In genomic region chr5:136840036-136840435, GRCm38 (mm10) we compare ENCODE assay signal across 8 mouse cellular contexts. TPM values are rescaled to one million over a fixed set of nuclear protein-coding genes. Genes with fewer than 3 reads are reported as not detected.
A peak's percentile ranks its signal among the peaks of the same experiment; 100 is the strongest.
DNase-seq lines count a peak whose midpoint lies in the region; ATAC-seq and TF ChIP-seq lines count a peak whose summit lies in the region.

No protein-coding gene starts in this region.

- 8% methylated on average over 8 of the region's 8 CpGs for WGBS in cerebellum, adult 2 months
- 19% methylated on average over 8 of the region's 8 CpGs for WGBS in embryonic facial prominence, embryonic 14.5 days
- WGBS in kidney, embryonic 14.5 days, result 9% methylated on average over 8 of the region's 8 CpGs

- no peak overlapping the region for H3K4me2 ChIP-seq in embryonic facial prominence, embryonic 14.5 days (ENCODE audit: low read depth, low read length)
- H3K4me2 ChIP-seq in kidney, embryonic 14.5 days (replicated peaks; ENCODE audit: low read depth, low read length), result no peak overlapping the region

- H3K9me3 ChIP-seq in embryonic facial prominence, embryonic 14.5 days (ENCODE audit: control insufficient read depth, low read length), result no peaks in the 10 kb centered on the region
- no peaks in the 10 kb centered on the region for H3K9me3 ChIP-seq in kidney, embryonic 14.5 days (ENCODE audit: control insufficient read depth, low read length)

- no peak overlapping the region for H3K4me3 ChIP-seq in cerebellum, adult 2 months (replicated peaks; ENCODE audit: insufficient read depth, low read depth, low read length)
- H3K4me3 ChIP-seq in embryonic facial prominence, embryonic 14.5 days (ENCODE audit: low read depth, low read length), result no peak overlapping the region
- H3K4me3 ChIP-seq in kidney, embryonic 14.5 days (ENCODE audit: low read length), result no peak overlapping the region

- H3K27me3 ChIP-seq in cerebellum, adult 2 months (ENCODE audit: control insufficient read depth, insufficient read depth, low read length), result no peaks in the 10 kb centered on the region
- no peaks in the 10 kb centered on the region for H3K27me3 ChIP-seq in embryonic facial prominence, embryonic 14.5 days (replicated peaks; ENCODE audit: control insufficient read depth, insufficient read depth, low read length)
- H3K27me3 ChIP-seq in kidney, embryonic 14.5 days (ENCODE audit: control insufficient read depth, insufficient read depth, low read length), result no peaks in the 10 kb centered on the region

- 0 out of 2 replicates have a peak overlapping the region, but pooled peaks have one; percentile 4 for H3K9ac ChIP-seq in embryonic facial prominence, embryonic 14.5 days (ENCODE audit: low read depth, low read length)
- no peak overlapping the region for H3K9ac ChIP-seq in kidney, embryonic 14.5 days (ENCODE audit: low read depth, low read length)

- H3K4me1 ChIP-seq in cerebellum, adult 2 months (ENCODE audit: control insufficient read depth, insufficient read depth, low read length), result no peaks in the 10 kb centered on the region
- H3K4me1 ChIP-seq in embryonic facial prominence, embryonic 14.5 days (ENCODE audit: control insufficient read depth, insufficient read depth, low read length), result peaks cover 18% of the 10 kb centered on the region
- no peaks in the 10 kb centered on the region for H3K4me1 ChIP-seq in kidney, embryonic 14.5 days (ENCODE audit: control insufficient read depth, insufficient read depth, low read length)

- H3K36me3 ChIP-seq in embryonic facial prominence, embryonic 14.5 days (ENCODE audit: control insufficient read depth, insufficient read depth, low read length), result peaks cover 41% of the 10 kb centered on the region
- H3K36me3 ChIP-seq in kidney, embryonic 14.5 days (ENCODE audit: control insufficient read depth, insufficient read depth, low read length), result peaks cover 12% of the 10 kb centered on the region; the same call in 1 of the 2 replicates

- peak; percentile 37; the same call in 1 of the 2 replicates for ATAC-seq in embryonic facial prominence, embryonic 14.5 days (ENCODE audit: low read depth)
- peak; percentile 71 for ATAC-seq in kidney, embryonic 14.5 days (ENCODE audit: low FRiP score, low TSS enrichment)

- no peak for TF ChIP-seq POLR2A in cerebellum, adult 2 months (IDR thresholded peaks at IDR 0.05; ENCODE audit: borderline replicate concordance, insufficient read depth, low read length)

- no peak overlapping the region for H3K27ac ChIP-seq in cerebellum, adult 2 months (ENCODE audit: insufficient read depth, low read length)
- no peak overlapping the region for H3K27ac ChIP-seq in embryonic facial prominence, embryonic 14.5 days (replicated peaks; ENCODE audit: low read depth, low read length)
- 0 out of 2 replicates have a peak overlapping the region, but pooled peaks have one; percentile 1 for H3K27ac ChIP-seq in kidney, embryonic 14.5 days (ENCODE audit: low read depth, low read length)

- peak in 1 of 2 experiments; percentile 11 for DNase-seq in cerebellum, adult 2 months
- no peak for DNase-seq in cerebellum, adult 9-10 months
- DNase-seq in ovary, postnatal 10 days (ENCODE audit: low spot score), result peak; percentile 10
- no peak for DNase-seq in ovary, adult 18-20 months (ENCODE audit: low spot score)
- peak; percentile 58 for DNase-seq in embryonic facial prominence, embryonic 14.5 days (ENCODE audit: low spot score)
- DNase-seq in lung, postnatal 10 days, result peak; percentile 62
- DNase-seq in spleen, postnatal 36 days (ENCODE audit: low spot score in 2 of 2), result peak; percentile 17 to 26

- peak; percentile 56; the same call in 1 of the 2 replicates for TF ChIP-seq CTCF in cerebellum, adult 2 months (IDR thresholded peaks at IDR 0.05; ENCODE audit: borderline replicate concordance, insufficient read depth, low read depth, low read length)

RNA-seq across cellular contexts. Expression of gene Col26a1, which starts 43.0 kb away (rescaled TPM):
- polyA plus RNA-seq in cerebellum, adult 2 months (2012; rRNA removed), result 3.2 and 4.0 TPM in 2 replicates
- polyA plus RNA-seq in embryonic facial prominence, embryonic 14.5 days (2014; fragmentation: Nextera tagmentation; extraction: Ambion mirVana), result 92.5 and 125 TPM in 2 replicates
- 37.5 and 44.0 TPM in 2 replicates for polyA plus RNA-seq in kidney, embryonic 14.5 days (2014; fragmentation: Nextera tagmentation; extraction: Ambion mirVana)

Comparison
In these comparisons a context has a peak if more than half of its experiments do, and no peak if none do; other contexts are left out.
1. DNase-seq: peak in ovary, postnatal 10 days (single experiment), embryonic facial prominence, embryonic 14.5 days (single experiment), lung, postnatal 10 days (single experiment) and spleen, postnatal 36 days (2 of 2); none in cerebellum, adult 9-10 months (single experiment) and ovary, adult 18-20 months (single experiment).